ENCODE assay signal across 15 mouse cellular contexts in genomic region chr1:58952997-58953396, GRCm38 (mm10). TPM values are rescaled to one million over a fixed set of nuclear protein-coding genes. Genes with fewer than 3 reads are reported as not detected.
DNase-seq lines count a peak whose midpoint lies in the region; ATAC-seq lines count a peak whose summit lies in the region.
"Had no signal": no experiment of that assay in that cellular context is flagged by ENCODE, and none has a peak within 500 bp of the region (broad histone marks: within the 10 kb centered on the region; RNA-seq: fewer than 3 reads in every experiment).

No protein-coding gene starts in this region.

- H3K4me2 ChIP-seq in heart, embryonic 16.5 days (ENCODE audit: low read depth, low read length), result no peak overlapping the region
- peak overlapping the region; percentile 69 for H3K4me2 ChIP-seq in liver, embryonic 15.5 days
- H3K4me2 ChIP-seq: forebrain, embryonic 12.5 days; stomach, embryonic 15.5 days had no signal

- H3K4me1 ChIP-seq in heart, embryonic 16.5 days (ENCODE audit: control insufficient read depth, insufficient read depth, low read length), result peaks cover 68% of the 10 kb centered on the region
- peaks cover 61% of the 10 kb centered on the region for H3K4me1 ChIP-seq in embryonic facial prominence, embryonic 10.5 days
- peaks cover 77% of the 10 kb centered on the region for H3K4me1 ChIP-seq in liver, embryonic 15.5 days (replicated peaks)

- intact Hi-C loops in heart, postnatal 14 days (cut with DNase I), result no loop called here

- H3K4me3 ChIP-seq in heart, embryonic 16.5 days (ENCODE audit: low read length), result no peak overlapping the region
- no peak overlapping the region for H3K4me3 ChIP-seq in embryonic facial prominence, embryonic 10.5 days
- H3K4me3 ChIP-seq in liver, embryonic 15.5 days (replicated peaks), result peak overlapping the region; percentile 52
- H3K4me3 ChIP-seq: forebrain, embryonic 12.5 days; layer of hippocampus, adult 2 months; stomach, embryonic 15.5 days had no signal

- no peak for ATAC-seq in heart, embryonic 16.5 days (replicated peaks; ENCODE audit: extremely low read depth, insufficient read depth, low FRiP score)
- ATAC-seq in liver, embryonic 15.5 days (ENCODE audit: insufficient read depth), result no peak
- ATAC-seq in granulocyte monocyte progenitor cell, adult 5-6 weeks (replicated peaks; ENCODE audit: poor library complexity, severe bottlenecking), result no peak

- no peaks in the 10 kb centered on the region for H3K27me3 ChIP-seq in heart, embryonic 16.5 days (ENCODE audit: control insufficient read depth, insufficient read depth, low read length)
- no peaks in the 10 kb centered on the region for H3K27me3 ChIP-seq in embryonic facial prominence, embryonic 10.5 days (replicated peaks; ENCODE audit: low read depth, poor library complexity, severe bottlenecking)
- no peaks in the 10 kb centered on the region for H3K27me3 ChIP-seq in liver, embryonic 15.5 days
- H3K27me3 ChIP-seq: forebrain, embryonic 12.5 days; megakaryocyte, embryonic 14.5 days; stomach, embryonic 15.5 days had no signal

- no peaks in the 10 kb centered on the region for H3K36me3 ChIP-seq in heart, embryonic 16.5 days (ENCODE audit: control insufficient read depth, insufficient read depth)
- H3K36me3 ChIP-seq in embryonic facial prominence, embryonic 10.5 days (replicated peaks), result no peaks in the 10 kb centered on the region
- peaks cover 28% of the 10 kb centered on the region for H3K36me3 ChIP-seq in liver, embryonic 15.5 days (replicated peaks)
- H3K36me3 ChIP-seq: forebrain, embryonic 12.5 days; stomach, embryonic 15.5 days had no signal

- 35% methylated on average over 4 of the region's 4 CpGs for WGBS in heart, embryonic 16.5 days
- 35% methylated on average over 4 of the region's 4 CpGs for WGBS in embryonic facial prominence, embryonic 10.5 days
- 35% methylated on average over 4 of the region's 4 CpGs for WGBS in liver, embryonic 15.5 days (ENCODE audit: insufficient replicate concordance)

- peak overlapping the region; percentile 15; the same call in 1 of the 2 replicates for H3K27ac ChIP-seq in heart, embryonic 16.5 days (ENCODE audit: low read length)
- peak overlapping the region; percentile 40 for H3K27ac ChIP-seq in embryonic facial prominence, embryonic 10.5 days (replicated peaks)
- peak overlapping the region; percentile 97 for H3K27ac ChIP-seq in liver, embryonic 15.5 days (replicated peaks)
- H3K27ac ChIP-seq: forebrain, embryonic 12.5 days; layer of hippocampus, adult 2 months; stomach, embryonic 15.5 days had no signal

- no peak overlapping the region for H3K9ac ChIP-seq in heart, embryonic 16.5 days (ENCODE audit: low read length)
- H3K9ac ChIP-seq in liver, embryonic 15.5 days, result peak overlapping the region; percentile 25
- H3K9ac ChIP-seq: forebrain, embryonic 12.5 days; stomach, embryonic 15.5 days had no signal

- no peaks in the 10 kb centered on the region for H3K9me3 ChIP-seq in heart, embryonic 16.5 days (replicated peaks; ENCODE audit: control insufficient read depth, low read length)
- no peaks in the 10 kb centered on the region for H3K9me3 ChIP-seq in embryonic facial prominence, embryonic 10.5 days
- no peaks in the 10 kb centered on the region for H3K9me3 ChIP-seq in liver, embryonic 15.5 days (replicated peaks)
- H3K9me3 ChIP-seq: forebrain, embryonic 12.5 days; megakaryocyte, embryonic 14.5 days; stomach, embryonic 15.5 days had no signal

- no peak for DNase-seq in heart, postnatal 14 days
- peak; percentile 53 for DNase-seq in NIH3T3 (ENCODE audit: low read depth)
- no peak for DNase-seq in embryonic facial prominence, embryonic 10.5 days (ENCODE audit: low spot score)
- no peak for DNase-seq in cerebellum, adult 18-20 months
- DNase-seq: adrenal gland, postnatal 14 days; cerebellum, adult 11-12 months; lung, adult 2 months; right cerebral cortex, postnatal 14 days had no signal

RNA-seq across cellular contexts. Expression of gene Trak2, which starts 20.2 kb away (rescaled TPM):
- polyA plus RNA-seq in heart, embryonic 16.5 days (2015; fragmentation: Nextera tagmentation; extraction: Ambion mirVana), result 29.5 and 37.2 TPM in 2 replicates
- total RNA-seq in heart, postnatal 14 days (2021), result 100 to 1,000 TPM; 154 to 179 TPM
- 9.5 and 9.9 TPM in 2 replicates for polyA plus RNA-seq in embryonic facial prominence, embryonic 10.5 days (2016; fragmentation: Nextera tagmentation; extraction: Ambion mirVana)
- polyA plus RNA-seq in liver, embryonic 15.5 days (2015; fragmentation: Nextera tagmentation; extraction: Ambion mirVana), result 53.1 and 57.4 TPM in 2 replicates
- total RNA-seq in granulocyte monocyte progenitor cell, adult 5-6 weeks (2014; fragmentation: Nextera tagmentation), result 14.5 and 20.0 TPM in 2 replicates
- total RNA-seq in granulocyte monocyte progenitor cell, adult 5-6 weeks (2017), result 18.6 and 20.1 TPM in 2 replicates

RNA-seq across cellular contexts. Expression of gene Stradb, which starts 20.3 kb away (rescaled TPM):
- 25.9 and 26.1 TPM in 2 replicates for polyA plus RNA-seq in heart, embryonic 16.5 days (2015; fragmentation: Nextera tagmentation; extraction: Ambion mirVana)
- 10 to 100 TPM; 35.1 to 40.0 TPM for total RNA-seq in heart, postnatal 14 days (2021)
- 27.2 and 27.7 TPM in 2 replicates for polyA plus RNA-seq in embryonic facial prominence, embryonic 10.5 days (2016; fragmentation: Nextera tagmentation; extraction: Ambion mirVana)
- polyA plus RNA-seq in liver, embryonic 15.5 days (2015; fragmentation: Nextera tagmentation; extraction: Ambion mirVana), result 48.9 and 51.7 TPM in 2 replicates
- total RNA-seq in granulocyte monocyte progenitor cell, adult 5-6 weeks (2014; fragmentation: Nextera tagmentation), result 15.4 and 15.5 TPM in 2 replicates
- 8.7 and 16.2 TPM in 2 replicates for total RNA-seq in granulocyte monocyte progenitor cell, adult 5-6 weeks (2017)

Comparison
In these comparisons a context has a peak if more than half of its experiments do, and no peak if none do; other contexts are left out.
1. H3K27ac ChIP-seq: peak in every context shown above with its lines; median percentile 97 in liver, embryonic 15.5 days; 40 in embryonic facial prominence, embryonic 10.5 days; 15 in heart, embryonic 16.5 days.